Mouse (Mus musculus) liver, embryonic 13.5 days (tissue): Measurements from ENCODE around the gene Kank3. TPM values are rescaled to one million over a fixed set of nuclear protein-coding genes. Genes with fewer than 3 reads are reported as not detected.

ENCODE experiments used
- ATAC-seq: fragments of 200-750 bp; cut with Nextera tagmentation; 2 replicates; pipeline ENCODE4 v1.8.0; 2017; ENCODE audit warnings: low read depth, mild to moderate bottlenecking, moderate number of reproducible peaks, moderate library complexity
- DNase-seq: peaks from one replicate; pipeline ENCODE4 v3.0.0; 2022
- H3K27ac ChIP-seq: fragments of 300-500 bp; sonication (generic); 2 replicates; pipeline ENCODE4 v1.5.1; 2015; ENCODE audit warnings: moderate library complexity, mild to moderate bottlenecking, inconsistent platforms
- H3K27me3 ChIP-seq: fragments of 300-500 bp; sonication (generic); 2 replicates; pipeline ENCODE4 v1.6.1; 2015; ENCODE audit warnings: mild to moderate bottlenecking, inconsistent platforms
- H3K36me3 ChIP-seq: fragments of 300-500 bp; sonication (generic); 2 replicates; pipeline ENCODE4 v1.6.1; 2015; ENCODE audit warnings: mild to moderate bottlenecking, inconsistent platforms
- H3K4me1 ChIP-seq: fragments of 300-500 bp; sonication (generic); replicated peaks from 2 replicates; pipeline ENCODE4 v1.6.1; 2015; ENCODE audit warnings: inconsistent platforms
- H3K4me2 ChIP-seq: fragments of 300-500 bp; sonication (generic); 2 replicates; pipeline ENCODE4 v1.6.1; 2015; ENCODE audit warnings: inconsistent platforms, mild to moderate bottlenecking, moderate library complexity
- H3K4me3 ChIP-seq: fragments of 300-500 bp; sonication (generic); replicated peaks from 2 replicates; pipeline ENCODE4 v1.5.1; 2015; ENCODE audit warnings: mild to moderate bottlenecking, inconsistent platforms
- H3K9ac ChIP-seq: fragments of 300-500 bp; sonication (generic); 2 replicates; pipeline ENCODE4 v1.6.1; 2015; ENCODE audit warnings: mild to moderate bottlenecking, inconsistent platforms
- H3K9me3 ChIP-seq: fragments of 300-500 bp; sonication (generic); replicated peaks from 2 replicates; pipeline ENCODE4 v1.6.1; 2016; ENCODE audit warnings: inconsistent platforms
- WGBS: fragments of 180-500 bp; shearing (Covaris S2); methylation state at CpG from one replicate; pipeline ENCODE4 v1.1.7; 2015; ENCODE audit not compliant: insufficient replicate concordance; 5-methylcytosine and 5-hydroxymethylcytosine counted together
- polyA plus RNA-seq: library from polyadenylated mRNA; unstranded; fragments of >200 nt; fragmentation: Nextera tagmentation; extraction: Ambion mirVana; gene quantifications from 2 replicates; pipeline ENCODE4 v1.2.1, GENCODE M21; 2015

Kank3 gene
- 8.1 and 8.9 TPM in 2 replicates for polyA plus RNA-seq

DNA sequence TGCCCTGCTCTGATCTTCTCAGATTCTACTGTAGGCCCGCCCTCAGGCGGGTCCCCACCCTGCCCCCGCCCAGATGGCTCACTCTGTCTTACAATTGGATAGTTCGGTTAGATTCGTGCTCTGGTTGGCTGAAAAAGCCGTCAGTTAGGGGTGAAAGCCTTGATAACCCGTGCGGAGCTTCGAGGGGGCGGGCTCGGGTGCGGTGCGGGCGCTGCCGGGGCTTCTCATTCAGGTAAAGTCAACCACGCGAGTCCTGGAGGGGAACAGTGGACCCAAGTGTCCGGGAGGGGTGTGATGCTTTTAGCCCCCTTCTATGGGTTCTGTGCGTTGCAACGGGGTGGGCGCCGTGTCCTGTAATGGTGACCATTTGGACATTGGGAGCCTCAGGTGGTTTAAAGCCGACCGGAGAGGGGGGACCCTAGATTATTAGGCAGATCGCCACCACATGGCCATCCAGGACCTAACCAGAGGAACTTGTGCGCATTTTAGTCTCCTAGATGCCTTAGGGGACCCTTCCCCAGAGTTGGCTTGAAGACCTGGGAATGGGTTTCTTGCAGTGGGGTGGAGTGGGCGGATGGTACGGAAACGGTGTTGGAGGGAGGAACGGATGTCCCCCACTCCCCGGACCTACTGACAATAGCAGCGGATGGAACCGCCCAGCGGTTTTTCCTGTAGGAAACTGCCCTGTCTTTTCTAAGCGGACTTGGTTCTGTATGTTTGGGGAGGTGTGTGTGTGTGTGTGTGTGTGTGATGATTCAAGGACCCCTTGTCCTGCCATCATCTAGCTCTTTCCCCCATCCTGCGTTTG is at the start of gene Kank3:
Kank3 (plus strand) TSS at position 186 of the 808 bp plus-strand sequence.
- peak; percentile 89 for DNase-seq
- Histone ChIP-seq H3K27me3 (peaks cover 20% of the 10 kb centered on the region), H3K4me2 (peak within 1 kb of the TSS; percentile 81), H3K27ac (peak within 1 kb of the TSS; percentile 8; the same call in 1 of the 2 replicates), H3K9ac (peak within 1 kb of the TSS; percentile 62), H3K36me3 (no peaks in the 10 kb centered on the region), H3K4me1 (peaks cover 29% of the 10 kb centered on the region), H3K9me3 (no peaks in the 10 kb centered on the region), H3K4me3 (peak within 1 kb of the TSS; percentile 58)
- peak; percentile 97 for ATAC-seq
- under 1% methylated on average over 36 of the region's 36 CpGs for WGBS

- Histone ChIP-seq H3K27ac (no peak overlapping the region), H3K9me3 (no peaks in the 10 kb centered on the region), H3K4me2 (no peak overlapping the region), H3K4me3 (no peak overlapping the region), H3K4me1 (0 out of 2 replicates have a peak, but pooled peaks cover 4% of the 10 kb centered on the region), H3K27me3 (no peaks in the 10 kb centered on the region; the same call in 1 of the 2 replicates), H3K9ac (no peak overlapping the region), H3K36me3 (no peaks in the 10 kb centered on the region)
- no peak for DNase-seq
- 41% methylated on average over 3 of the region's 3 CpGs for WGBS
- ATAC-seq: no peak
Observed at GRCm38 (mm10) chr17:33766389-33766788, 43.9 kb upstream of the Kank3 start.

- peaks cover 20% of the 10 kb centered on the region for H3K36me3 ChIP-seq
- DNase-seq (no peak), ATAC-seq (no peak)
- H3K27ac ChIP-seq: no peak overlapping the region
- no peaks in the 10 kb centered on the region for H3K9me3 ChIP-seq
- H3K4me2 ChIP-seq: no peak overlapping the region
- H3K4me1 ChIP-seq: peaks cover 10% of the 10 kb centered on the region
- no peak overlapping the region for H3K4me3 ChIP-seq
- no peaks in the 10 kb centered on the region; the same call in 1 of the 2 replicates for H3K27me3 ChIP-seq
- 77% methylated on average over 4 of the region's 4 CpGs for WGBS
- no peak overlapping the region for H3K9ac ChIP-seq
Observed at GRCm38 (mm10) chr17:33771617-33772016, 38.7 kb upstream of the Kank3 start.

DNA sequence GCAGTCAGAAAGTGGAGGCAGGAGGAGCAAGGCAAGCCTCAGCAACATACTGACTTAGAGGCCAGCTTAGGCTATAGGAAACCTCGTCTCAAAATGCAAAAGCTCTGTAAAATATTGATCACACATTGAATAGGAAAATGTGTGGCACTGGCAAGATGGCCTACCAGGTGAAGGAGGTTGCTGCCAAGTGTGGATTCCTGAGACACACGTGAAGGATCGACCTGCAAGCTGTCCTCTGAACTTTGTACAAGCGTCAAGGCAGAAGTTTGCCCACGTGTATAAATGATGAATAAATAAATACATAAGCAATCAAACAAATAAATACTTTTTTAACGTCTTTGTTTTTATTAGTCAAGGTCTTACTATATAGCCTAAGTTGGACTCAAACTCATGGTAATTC is 36.9 kb upstream of the Kank3 start:
- Histone ChIP-seq H3K4me1 (peaks cover 11% of the 10 kb centered on the region), H3K27ac (no peak overlapping the region), H3K4me3 (no peak overlapping the region), H3K9ac (no peak overlapping the region), H3K4me2 (no peak overlapping the region), H3K9me3 (no peaks in the 10 kb centered on the region), H3K27me3 (no peaks in the 10 kb centered on the region; the same call in 1 of the 2 replicates), H3K36me3 (peaks cover 38% of the 10 kb centered on the region)
- ATAC-seq (no peak), DNase-seq (no peak)
- 68% methylated on average over 6 of the region's 6 CpGs for whole genome bisulfite sequencing

GRCm38 (mm10) chr17:33773871-33774572 is 36.3 kb upstream of the Kank3 start:
- Histone ChIP-seq H3K36me3 (peaks cover 42% of the 10 kb centered on the region), H3K9ac (no peak overlapping the region), H3K4me3 (no peak overlapping the region), H3K4me2 (no peak overlapping the region), H3K27ac (no peak overlapping the region), H3K4me1 (peaks cover 17% of the 10 kb centered on the region), H3K9me3 (no peaks in the 10 kb centered on the region), H3K27me3 (no peaks in the 10 kb centered on the region; the same call in 1 of the 2 replicates)
- DNase-seq (no peak), ATAC-seq (no peak)
- WGBS: 78% methylated on average over 6 of the region's 6 CpGs

GRCm38 (mm10) chr17:33774573-33775155 is 35.7 kb upstream of the Kank3 start:
- Histone ChIP-seq H3K9ac (no peak overlapping the region), H3K36me3 (peaks cover 42% of the 10 kb centered on the region), H3K4me3 (no peak overlapping the region), H3K4me1 (peaks cover 24% of the 10 kb centered on the region), H3K27me3 (no peaks in the 10 kb centered on the region; the same call in 1 of the 2 replicates), H3K4me2 (no peak overlapping the region), H3K27ac (no peak overlapping the region), H3K9me3 (no peaks in the 10 kb centered on the region)
- DNase-seq: no peak
- 82% methylated on average over 8 of the region's 8 CpGs for WGBS
- no peak for ATAC-seq

DNA sequence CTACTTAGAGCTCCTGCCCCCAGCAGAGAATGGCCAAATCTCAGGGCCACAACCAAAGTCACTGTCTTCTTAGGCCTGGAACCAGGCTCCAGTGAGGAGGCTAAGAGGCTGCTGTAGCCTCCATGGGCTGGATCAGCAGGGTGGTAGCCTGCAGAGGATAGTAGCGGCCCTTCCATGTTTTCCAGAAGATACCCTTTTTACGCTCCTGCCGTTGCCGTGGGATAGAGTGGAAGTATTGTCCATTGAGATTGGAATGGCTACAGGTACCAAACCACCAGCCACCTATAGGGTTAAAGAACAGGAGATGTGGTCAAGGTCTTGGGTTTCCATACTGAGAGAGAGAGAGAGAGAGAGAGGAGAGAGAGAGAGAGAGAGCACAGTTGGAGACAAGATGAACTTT is 35.0 kb upstream of the Kank3 start:
- H3K27ac ChIP-seq: no peak overlapping the region
- ATAC-seq (no peak), DNase-seq (no peak)
- no peak overlapping the region for H3K4me2 ChIP-seq
- no peak overlapping the region for H3K4me3 ChIP-seq
- 89% methylated on average over 4 of the region's 4 CpGs for WGBS
- peaks cover 30% of the 10 kb centered on the region for H3K4me1 ChIP-seq
- no peak overlapping the region for H3K9ac ChIP-seq
- no peaks in the 10 kb centered on the region for H3K27me3 ChIP-seq
- H3K36me3 ChIP-seq: peaks cover 42% of the 10 kb centered on the region
- no peaks in the 10 kb centered on the region for H3K9me3 ChIP-seq

- H3K4me2 ChIP-seq: peak overlapping the region; percentile 87
- WGBS: 38% methylated on average over 9 of the region's 9 CpGs
- peak overlapping the region; percentile 71 for H3K9ac ChIP-seq
- H3K27me3 ChIP-seq: 0 out of 2 replicates have a peak, but pooled peaks cover 3% of the 10 kb centered on the region
- H3K4me1 ChIP-seq: peaks cover 53% of the 10 kb centered on the region
- peak overlapping the region; percentile 77 for H3K27ac ChIP-seq
- H3K36me3 ChIP-seq: peaks cover 42% of the 10 kb centered on the region
- H3K4me3 ChIP-seq: peak overlapping the region; percentile 66
- H3K9me3 ChIP-seq: no peaks in the 10 kb centered on the region
- ATAC-seq (peak; percentile 30; the same call in 1 of the 2 replicates), DNase-seq (no peak)
Observed at GRCm38 (mm10) chr17:33779271-33779966, 30.9 kb upstream of the Kank3 start.

GRCm38 (mm10) chr17:33779967-33780295 is 30.4 kb upstream of the Kank3 start:
- ATAC-seq: no peak
- 65% methylated on average over 5 of the region's 5 CpGs for WGBS
- Histone ChIP-seq H3K4me1 (peaks cover 49% of the 10 kb centered on the region), H3K27ac (peak overlapping the region; percentile 77; the same call in 1 of the 2 replicates), H3K9ac (peak overlapping the region; percentile 71; the same call in 1 of the 2 replicates), H3K9me3 (no peaks in the 10 kb centered on the region), H3K36me3 (peaks cover 39% of the 10 kb centered on the region), H3K4me2 (peak overlapping the region; percentile 87), H3K27me3 (0 out of 2 replicates have a peak, but pooled peaks cover 7% of the 10 kb centered on the region), H3K4me3 (peak overlapping the region; percentile 66)
- no peak for DNase-seq

DNA sequence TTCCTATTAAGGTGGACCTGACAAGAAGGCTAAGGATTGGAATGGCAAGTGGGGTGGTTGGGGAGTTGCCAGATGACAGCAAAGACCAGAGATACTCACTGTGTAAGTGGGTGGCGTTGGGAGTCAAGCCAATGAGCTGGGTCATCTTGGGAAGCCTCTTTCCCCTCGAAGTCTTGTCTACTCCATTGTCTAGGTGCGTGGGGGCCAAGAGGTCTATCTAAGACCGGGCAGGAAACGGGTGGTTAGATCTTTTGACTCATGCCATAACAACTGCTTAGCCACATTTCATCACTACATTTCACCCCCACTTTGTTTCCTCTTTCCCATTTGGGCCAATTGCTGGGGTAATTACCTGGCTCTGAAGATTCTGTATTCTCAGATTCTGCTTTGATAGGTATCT is 29.9 kb upstream of the Kank3 start:
- no peak for ATAC-seq

More for the DNA sequence above, 29.9 kb upstream of the Kank3 start:
- Histone ChIP-seq H3K4me1 (peaks cover 46% of the 10 kb centered on the region), H3K4me3 (peak overlapping the region; percentile 66), H3K9me3 (no peaks in the 10 kb centered on the region), H3K27ac (peak overlapping the region; percentile 77), H3K27me3 (0 out of 2 replicates have a peak, but pooled peaks cover 11% of the 10 kb centered on the region), H3K36me3 (peaks cover 34% of the 10 kb centered on the region), H3K9ac (peak overlapping the region; percentile 71), H3K4me2 (peak overlapping the region; percentile 87)
- no peak for DNase-seq
- 18% methylated on average over 5 of the region's 5 CpGs for WGBS
